ENCODE assay signal across 8 mouse cellular contexts in genomic region chr8:70486941-70487520, GRCm38 (mm10). TPM values are rescaled to one million over a fixed set of nuclear protein-coding genes. Genes with fewer than 3 reads are reported as not detected.
DNase-seq lines count a peak whose midpoint lies in the region; ATAC-seq and TF ChIP-seq lines count a peak whose summit lies in the region.

TSS of gene Tmem59l (minus strand) at chr8:70487358.

- H3K36me3 ChIP-seq in liver, adult 2 months (ENCODE audit: control insufficient read depth, insufficient read depth, low read length) = no peaks in the 10 kb centered on the region
- H3K36me3 ChIP-seq in hindbrain, embryonic 12.5 days = no peaks in the 10 kb centered on the region
- no peaks in the 10 kb centered on the region for H3K36me3 ChIP-seq in liver, embryonic 11.5 days (ENCODE audit: control insufficient read depth, insufficient read depth, low read length)
- H3K36me3 ChIP-seq in stomach, embryonic 14.5 days (ENCODE audit: control insufficient read depth, insufficient read depth, low read length) = no peaks in the 10 kb centered on the region

- no peak for TF ChIP-seq POLR2A in liver, adult 2 months (IDR thresholded peaks at IDR 0.05; ENCODE audit: extremely low read depth, insufficient read depth, low read length)

- H3K9ac ChIP-seq in liver, adult 2 months (ENCODE audit: low read depth, low read length) = no peak within 1 kb of the TSS
- peak within 1 kb of the TSS; percentile 69 for H3K9ac ChIP-seq in hindbrain, embryonic 12.5 days
- 0 out of 2 replicates have a peak within 1 kb of the TSS, but pooled peaks have one; percentile 8 for H3K9ac ChIP-seq in liver, embryonic 11.5 days (ENCODE audit: low read depth, low read length)
- no peak within 1 kb of the TSS for H3K9ac ChIP-seq in stomach, embryonic 14.5 days (replicated peaks; ENCODE audit: low read depth, low read length)

- 21% methylated on average over 33 of the region's 33 CpGs for WGBS in liver, adult 2 months
- 3% methylated on average over 33 of the region's 33 CpGs for WGBS in hindbrain, embryonic 12.5 days
- WGBS in liver, embryonic 11.5 days = 13% methylated on average over 33 of the region's 33 CpGs
- WGBS in stomach, embryonic 14.5 days = 5% methylated on average over 33 of the region's 33 CpGs

- peaks cover 3% of the 10 kb centered on the region for H3K4me1 ChIP-seq in liver, adult 2 months (ENCODE audit: control insufficient read depth, insufficient read depth, low read length)
- H3K4me1 ChIP-seq in hindbrain, embryonic 12.5 days = peaks cover 33% of the 10 kb centered on the region
- peaks cover 23% of the 10 kb centered on the region for H3K4me1 ChIP-seq in liver, embryonic 11.5 days (replicated peaks; ENCODE audit: control insufficient read depth, insufficient read depth, low read length)
- peaks cover 18% of the 10 kb centered on the region for H3K4me1 ChIP-seq in stomach, embryonic 14.5 days (ENCODE audit: control insufficient read depth, insufficient read depth, low read length)

- H3K4me2 ChIP-seq in hindbrain, embryonic 12.5 days (replicated peaks) = peak within 1 kb of the TSS; percentile 70
- H3K4me2 ChIP-seq in liver, embryonic 11.5 days = peak within 1 kb of the TSS; percentile 62
- H3K4me2 ChIP-seq in stomach, embryonic 14.5 days (replicated peaks; ENCODE audit: low read depth, low read length) = peak within 1 kb of the TSS; percentile 46

- ATAC-seq in hindbrain, embryonic 12.5 days (ENCODE audit: low FRiP score) = peak; percentile 51; the same call in 1 of the 2 replicates
- no peak for ATAC-seq in liver, embryonic 11.5 days (replicated peaks; ENCODE audit: low FRiP score)
- ATAC-seq in stomach, embryonic 14.5 days (ENCODE audit: insufficient number of reproducible peaks, insufficient read depth, low FRiP score, low read depth) = no peak

- peaks cover 22% of the 10 kb centered on the region for H3K27me3 ChIP-seq in liver, adult 2 months (ENCODE audit: control insufficient read depth, insufficient read depth, low read length)
- H3K27me3 ChIP-seq in hindbrain, embryonic 12.5 days = peaks cover 99% of the 10 kb centered on the region
- H3K27me3 ChIP-seq in liver, embryonic 11.5 days (replicated peaks; ENCODE audit: control insufficient read depth, insufficient read depth, low read length) = peaks cover 100% of the 10 kb centered on the region
- peaks cover 65% of the 10 kb centered on the region for H3K27me3 ChIP-seq in stomach, embryonic 14.5 days (ENCODE audit: control insufficient read depth, insufficient read depth, low read length)

- H3K27ac ChIP-seq in liver, adult 2 months (replicated peaks; ENCODE audit: insufficient read depth, low read depth, low read length) = no peak within 1 kb of the TSS
- no peak within 1 kb of the TSS for H3K27ac ChIP-seq in hindbrain, embryonic 12.5 days
- H3K27ac ChIP-seq in liver, embryonic 11.5 days (ENCODE audit: low read depth, low read length) = no peak within 1 kb of the TSS
- H3K27ac ChIP-seq in stomach, embryonic 14.5 days (ENCODE audit: low read length) = no peak within 1 kb of the TSS

- no peak for TF ChIP-seq CTCF in liver, adult 2 months (IDR thresholded peaks at IDR 0.05; ENCODE audit: low read depth, low read length)

- peak within 1 kb of the TSS; percentile 8; the same call in 1 of the 2 replicates for H3K4me3 ChIP-seq in liver, adult 2 months (ENCODE audit: insufficient read depth, low read depth, low read length)
- H3K4me3 ChIP-seq in hindbrain, embryonic 12.5 days = peak within 1 kb of the TSS; percentile 45
- peak within 1 kb of the TSS; percentile 44 for H3K4me3 ChIP-seq in liver, embryonic 11.5 days (ENCODE audit: low read depth, low read length)
- H3K4me3 ChIP-seq in stomach, embryonic 14.5 days (ENCODE audit: low read depth, low read length) = peak within 1 kb of the TSS; percentile 26

- no peak for DNase-seq in liver, adult 2 months (ENCODE audit: extremely low read depth, low read depth, low spot score)
- DNase-seq in liver = no peak
- peak; percentile 78 to 79 for DNase-seq in cerebellum, postnatal 14 days
- no peak for DNase-seq in liver, embryonic 11.5 days (ENCODE audit: low spot score)
- DNase-seq in kidney, postnatal 4 days = no peak
- DNase-seq in spleen, postnatal 14 days (ENCODE audit: low spot score in 2 of 2) = no peak

- H3K79me2 ChIP-seq in liver, adult 2 months (ENCODE audit: control insufficient read depth, insufficient read depth, low read length) = no peaks in the 10 kb centered on the region

- H3K9me3 ChIP-seq in hindbrain, embryonic 12.5 days (replicated peaks) = no peaks in the 10 kb centered on the region
- no peaks in the 10 kb centered on the region for H3K9me3 ChIP-seq in liver, embryonic 11.5 days (ENCODE audit: control insufficient read depth, low read length)
- no peaks in the 10 kb centered on the region for H3K9me3 ChIP-seq in stomach, embryonic 14.5 days (ENCODE audit: control insufficient read depth, low read depth, low read length)

RNA-seq across cellular contexts. Expression of gene Tmem59l, which starts in this region (rescaled TPM):
- total RNA-seq in liver, adult 2 months (2014; rRNA removed) = 0.34 TPM in 1 of 2 replicates, not detected in the other
- polyA plus RNA-seq in liver, adult 2 months (2012; rRNA removed) = 0.10 TPM in 1 of 2 replicates, not detected in the other
- 27.0 and 29.2 TPM in 2 replicates for polyA plus RNA-seq in hindbrain, embryonic 12.5 days (2016; fragmentation: Nextera tagmentation; extraction: Ambion mirVana)
- 0.87 and 1.1 TPM in 2 replicates for polyA plus RNA-seq in liver, embryonic 11.5 days (2014; fragmentation: Nextera tagmentation; extraction: Ambion mirVana)
- 4.8 and 6.4 TPM in 2 replicates for polyA plus RNA-seq in stomach, embryonic 14.5 days (2014; fragmentation: Nextera tagmentation; extraction: Ambion mirVana)

Comparison
In these comparisons a context has a peak if more than half of its experiments do, and no peak if none do; other contexts are left out.
1. H3K9ac ChIP-seq: peak in hindbrain, embryonic 12.5 days (single experiment) and liver, embryonic 11.5 days (single experiment); none in liver, adult 2 months (single experiment) and stomach, embryonic 14.5 days (single experiment).
2. DNase-seq: peak in cerebellum, postnatal 14 days (2 of 2); none in liver, adult 2 months (single experiment), liver (single experiment), liver, embryonic 11.5 days (single experiment), kidney, postnatal 4 days (0 of 2) and spleen, postnatal 14 days (0 of 2).
3. Peak in every context shown above with its lines, with median percentiles within 50 percentile points of each other: H3K4me3 ChIP-seq and H3K4me2 ChIP-seq.